Mouse (Mus musculus) left cerebral cortex, postnatal 36 days (tissue): ENCODE data around the gene Gm6217. TPM values are rescaled to one million over a fixed set of nuclear protein-coding genes. Genes with fewer than 3 reads are reported as not detected.

Experiments used
- DNase-seq, 2 experiments: peaks; one replicate each; pipeline ENCODE4 v3.0.0; 2021 to 2022; ENCODE audit warnings: low spot score in 2 of 2, mixed read lengths in 1 of 2
- intact Hi-C: fragments of 180-260 bp; cut with DNase I; formaldehyde crosslinking; loops from one replicate; pipeline ENCODE4 v1.15.1; 2025
- total RNA-seq, 2 experiments: library from RNA; stranded (reverse); gene quantifications; 2 replicates each; pipeline ENCODE4 v1.2.3; 2021

Gm6217 gene
- total RNA-seq, 2 experiments from 2014 or later = not detected

DNA sequence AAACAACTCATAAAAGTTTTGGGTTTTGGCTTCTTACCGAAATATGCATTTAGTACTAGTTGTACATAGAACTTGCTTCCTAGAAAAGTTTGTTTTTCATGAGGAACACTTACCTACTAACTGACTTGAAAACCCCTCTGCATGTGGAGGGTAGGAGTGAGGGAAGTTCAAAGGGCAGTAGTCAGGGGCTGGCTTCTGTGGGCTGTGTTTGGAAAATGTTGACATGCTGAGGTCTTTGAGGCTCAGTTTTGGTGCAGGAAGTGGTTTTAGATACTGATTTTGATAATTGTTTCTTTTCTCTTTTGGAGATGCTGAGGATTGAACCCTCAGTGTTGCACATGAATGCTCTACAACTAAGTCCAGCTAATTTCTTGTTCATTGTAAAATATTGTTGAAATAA, 30.6 kb downstream of the Gm6217 start:
- DNase-seq = no peak
- intact Hi-C loops = no loop called here

- DNase-seq = no peak
- intact Hi-C loops = loop anchor here (5.0 kb wide), 1 partner anchor 56 kb away; the partner anchor contains the start of gene Agfg1
These were observed 37.9 kb downstream of the Gm6217 start for GRCm38 (mm10) chr1:82893269-82893668.

Other genes with a start within 250 kb of the Gm6217 start
- gene Mff, start 206.5 kb downstream of the Gm6217 start, total RNA-seq = 100 to 1,000 TPM; 259 to 282 TPM
- gene Tm4sf20, start 162.9 kb downstream of the Gm6217 start, total RNA-seq = not detected
- not detected for gene Gm47791, start 160.2 kb downstream of the Gm6217 start, total RNA-seq
- gene Agfg1, start 91.9 kb downstream of the Gm6217 start, total RNA-seq = 10 to 100 TPM; 75.9 to 81.3 TPM
- gene A030005L19Rik, start 18.1 kb downstream of the Gm6217 start, total RNA-seq = under 1 TPM; 0.42 to 0.52 TPM
- gene A030014E15Rik, start 6.5 kb downstream of the Gm6217 start, total RNA-seq = not detected
- not detected for gene A030003K21Rik, start 12.0 kb upstream of the Gm6217 start, total RNA-seq
- gene Gm7544, start 24.6 kb upstream of the Gm6217 start, total RNA-seq = not detected
- not detected for gene Gm47955, start 28.9 kb upstream of the Gm6217 start, total RNA-seq
- not detected for gene Gm47959, start 69.1 kb upstream of the Gm6217 start, total RNA-seq
- gene Slc19a3, start 107.0 kb upstream of the Gm6217 start, total RNA-seq = 1 to 10 TPM; 2.2 to 2.8 TPM
- gene Krtap28-10, start 111.1 kb upstream of the Gm6217 start, total RNA-seq = not detected
- gene Gm47969, start 113.5 kb upstream of the Gm6217 start, total RNA-seq = not detected
- gene A030005K14Rik, start 128.0 kb upstream of the Gm6217 start, total RNA-seq = not detected
- gene Krtap28-13, start 129.5 kb upstream of the Gm6217 start, total RNA-seq = not detected
- gene Ccl20, start 185.4 kb upstream of the Gm6217 start, total RNA-seq = not detected
- under 1 TPM in 1 of 2 experiments, not detected in 1; 0.20 TPM for gene Daw1, start 228.4 kb upstream of the Gm6217 start, total RNA-seq